Mouse (Mus musculus) liver, embryonic 14 days (tissue): Measurements from ENCODE around the gene Them7. TPM values are rescaled to one million over a fixed set of nuclear protein-coding genes. Genes with fewer than 3 reads are reported as not detected.

Experiments used
- polyA plus RNA-seq: library from polyadenylated mRNA; depleted of rRNA; stranded (reverse); fragments of >200 nt; gene quantifications from 2 replicates; pipeline ENCODE4 v1.2.3, GENCODE M21; 2012; rRNA removed

Them7 gene
- 0.65 and 0.71 TPM in 2 replicates for polyA plus RNA-seq

GRCm38 (mm10) chr2:105224134-105224986 is at the start of gene Them7:
Gene Them7, plus strand, starts transcription at chr2:105224320.

GRCm38 (mm10) chr2:105399085-105399891 is 175.2 kb downstream of the Them7 start, which contains the start of gene Rcn1:
Gene Rcn1, minus strand, starts transcription at chr2:105399319.

Other genes starting within 250 kb of the Them7 start
- gene Eif3m, start 207.2 kb upstream of the Them7 start, polyA plus RNA-seq: 90.4 and 107 TPM in 2 replicates
- not detected in 2 replicates for gene Gm11060, start 132.3 kb upstream of the Them7 start, polyA plus RNA-seq
- gene Wt1, start 97.8 kb upstream of the Them7 start, polyA plus RNA-seq: 0.93 and 1.2 TPM in 2 replicates
- 9.9 and 11.8 TPM in 2 replicates for gene Rcn1, start 175.0 kb downstream of the Them7 start, polyA plus RNA-seq